Mouse (Mus musculus) left cerebral cortex, adult 18-20 months (tissue): ENCODE measurements at regions not wholly inside any gene's neighbourhood (a gene's known extent, or its start where the extent isn't known, plus 50 kb on each side); places are given as distances from the start of the nearest gene placed in this dataset.

ENCODE experiments used
- DNase-seq, 2 experiments: peaks; one replicate each; pipeline ENCODE4 v3.0.0; 2021 to 2022; ENCODE audit warnings: low spot score in 2 of 2, mixed read lengths in 1 of 2

- no peak for DNase-seq
These were observed 170.1 kb downstream of the 1700064H15Rik start for GRCm38 (mm10) chr3:19458386-19458785.

DNA sequence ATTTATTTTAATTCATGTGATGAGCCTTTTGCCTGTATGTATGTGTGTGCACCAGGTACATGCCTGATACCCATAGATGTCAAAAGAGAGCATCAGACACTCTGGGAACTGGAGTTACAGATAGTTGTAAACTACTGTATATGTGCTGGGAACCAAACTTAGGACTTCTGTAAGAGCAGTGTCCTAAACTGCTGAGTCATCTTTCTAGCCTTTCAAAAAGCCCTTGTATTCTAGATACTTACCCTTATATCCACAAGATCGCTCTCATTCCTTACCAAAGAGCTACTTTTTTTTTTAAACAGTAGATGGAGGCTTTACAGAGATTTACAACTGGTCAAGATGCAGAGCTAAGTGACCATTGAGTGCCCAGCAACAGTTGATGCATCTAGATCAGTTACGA lies 171.0 kb downstream of the 1700064H15Rik start:
- no peak for DNase-seq

DNA sequence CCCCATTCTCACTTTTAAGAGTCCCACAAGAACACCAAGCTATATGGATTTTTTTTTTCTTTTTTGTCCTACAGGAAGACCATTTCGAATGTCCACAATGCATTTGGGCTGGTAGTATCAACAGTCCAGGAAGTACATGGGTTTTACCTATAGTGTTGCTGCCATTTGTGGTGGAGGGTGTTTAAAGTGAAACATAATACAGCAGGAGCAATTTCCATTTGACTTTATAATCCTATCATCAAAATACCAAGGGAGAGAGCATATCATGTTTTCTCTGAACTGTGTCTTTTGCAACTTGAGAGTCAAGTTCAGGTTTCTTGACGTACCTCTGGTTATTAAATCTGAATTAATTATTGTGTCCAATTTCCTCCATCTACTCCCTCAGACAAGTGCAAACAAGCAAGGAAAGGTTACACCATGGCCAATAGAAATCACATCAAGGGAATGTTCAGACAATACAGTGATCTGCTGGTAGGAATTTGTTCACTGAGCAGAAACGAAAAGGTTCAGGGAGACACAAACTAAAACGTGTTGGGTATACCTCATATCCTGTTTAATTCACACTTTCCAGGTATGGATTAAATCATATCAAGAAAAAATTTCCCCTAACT lies 172.5 kb downstream of the 1700064H15Rik start:
- DNase-seq = no peak

GRCm38 (mm10) chr3:19451022-19451421 lies 177.5 kb downstream of the 1700064H15Rik start:
- DNase-seq = no peak

- no peak for DNase-seq
These were observed 179.5 kb downstream of the 1700064H15Rik start for GRCm38 (mm10) chr3:19448931-19449330.

- DNase-seq = no peak
These were observed 180.3 kb downstream of the 1700064H15Rik start for GRCm38 (mm10) chr3:19448192-19448591.

DNA sequence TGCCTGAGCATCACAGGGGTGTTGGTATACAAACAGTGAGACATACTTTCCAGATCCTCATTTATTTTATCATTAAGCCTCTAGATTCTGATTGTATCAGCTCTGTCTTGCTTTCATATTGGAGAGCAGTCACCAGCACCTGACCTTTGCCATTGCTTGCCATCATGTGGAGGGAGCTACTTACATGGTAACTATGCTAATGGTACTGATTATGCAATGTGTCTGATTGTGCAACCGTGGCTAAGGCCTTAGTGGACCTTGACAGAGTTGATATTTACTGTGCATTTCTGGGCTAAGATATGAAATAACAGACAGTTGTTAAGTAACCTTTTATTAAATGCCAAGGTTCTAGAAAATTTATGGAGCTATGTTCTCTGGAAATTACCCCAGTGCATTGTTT lies 180.7 kb downstream of the 1700064H15Rik start:
- DNase-seq = no peak

DNA sequence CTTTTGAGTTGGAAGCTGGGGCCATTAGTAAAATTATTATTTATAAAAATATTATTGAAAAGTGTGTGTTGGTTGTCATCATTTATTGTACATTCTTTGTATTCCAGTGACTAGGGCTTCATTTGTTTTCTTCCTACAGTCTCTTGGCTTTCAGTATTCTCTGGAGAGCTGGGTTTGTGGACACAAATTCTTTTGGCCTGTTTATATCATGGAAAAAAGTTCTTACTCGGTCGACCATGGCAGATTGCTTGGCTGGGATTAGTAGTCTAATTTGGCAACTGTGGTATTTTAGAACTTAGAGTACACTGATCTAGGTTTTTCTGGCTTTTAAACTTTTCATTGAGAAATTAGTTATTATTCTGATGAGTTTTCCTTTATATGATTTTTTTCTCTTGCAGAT lies 183.6 kb downstream of the 1700064H15Rik start:
- DNase-seq = no peak

DNA sequence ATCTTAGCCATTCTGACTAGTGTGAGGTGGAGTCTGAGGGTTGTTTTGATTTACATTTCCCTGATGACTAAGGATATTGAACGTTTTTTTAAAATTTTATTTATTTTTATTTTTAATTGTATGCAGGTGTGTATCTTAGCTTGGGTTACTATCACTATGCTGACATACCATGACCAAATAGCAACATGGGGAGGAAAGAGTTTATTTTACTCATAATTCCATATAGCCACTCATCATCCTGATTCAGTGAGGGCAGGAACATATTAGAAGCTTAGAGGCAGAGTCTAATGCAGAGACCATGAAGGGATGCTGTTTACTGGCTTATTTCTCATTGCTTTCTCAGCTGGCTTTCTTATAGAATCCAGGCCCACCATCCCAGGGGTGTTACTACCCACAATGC lies 186.7 kb downstream of the 1700064H15Rik start:
- no peak for DNase-seq

- no peak for DNase-seq
These were observed 198.3 kb downstream of the 1700064H15Rik start for GRCm38 (mm10) chr3:19430159-19430558.

DNA sequence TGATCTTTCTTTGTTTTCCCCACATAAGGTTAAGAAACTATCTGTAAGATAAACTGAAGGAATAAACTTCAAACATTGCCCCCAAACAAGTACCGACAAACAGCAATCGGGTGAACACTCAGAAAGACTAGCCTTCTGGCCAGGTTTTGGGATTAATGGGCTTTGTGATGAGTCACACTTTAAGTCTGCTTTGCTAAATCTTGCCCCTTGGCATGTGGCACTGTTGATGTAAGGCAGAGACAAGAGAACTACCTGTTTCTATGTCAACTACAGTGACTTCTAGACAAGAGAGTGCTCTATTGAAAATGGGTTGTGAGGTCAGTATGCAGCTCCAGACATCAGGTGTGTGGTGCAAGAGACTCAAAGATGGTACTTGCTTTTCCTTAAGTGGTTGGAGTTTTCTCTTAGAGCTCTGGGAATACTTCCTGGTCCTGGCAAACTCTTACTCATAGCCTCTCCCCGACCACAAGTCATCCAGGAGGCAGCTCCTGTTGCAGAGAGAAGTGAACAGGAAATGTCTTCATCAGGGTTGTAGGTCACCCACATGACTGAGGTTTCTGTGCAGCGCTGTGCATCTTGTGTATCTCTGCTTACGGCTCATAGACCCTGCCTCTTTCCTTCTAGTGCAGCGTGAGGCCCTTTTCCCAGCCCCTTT lies 198.9 kb downstream of the 1700064H15Rik start:
- DNase-seq = no peak

GRCm38 (mm10) chr3:19429010-19429409 lies 199.5 kb downstream of the 1700064H15Rik start:
- no peak for DNase-seq

GRCm38 (mm10) chr3:19426130-19426556 lies 202.3 kb downstream of the 1700064H15Rik start:
- DNase-seq = no peak

DNA sequence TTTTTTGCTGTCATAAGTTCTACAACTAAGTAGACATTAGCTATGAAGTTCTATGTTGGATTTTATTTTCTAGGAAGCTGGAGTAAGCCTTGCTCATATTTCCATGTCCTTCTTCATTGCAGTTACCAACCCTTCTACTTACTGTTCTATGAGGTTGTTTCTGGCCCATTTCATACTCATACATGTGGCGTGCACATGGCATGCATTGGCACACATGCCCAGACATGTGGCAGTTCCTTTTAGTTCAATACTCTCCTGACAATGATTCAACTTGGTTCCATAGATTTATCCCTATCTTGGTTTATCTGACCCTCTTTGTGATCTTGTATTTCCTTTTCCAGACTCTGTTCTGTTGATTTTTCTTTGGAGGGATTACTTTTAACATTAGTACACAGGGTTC lies 203.2 kb downstream of the 1700064H15Rik start:
- DNase-seq = no peak

GRCm38 (mm10) chr3:19424384-19424783 lies 204.1 kb downstream of the 1700064H15Rik start:
- DNase-seq = no peak

DNA sequence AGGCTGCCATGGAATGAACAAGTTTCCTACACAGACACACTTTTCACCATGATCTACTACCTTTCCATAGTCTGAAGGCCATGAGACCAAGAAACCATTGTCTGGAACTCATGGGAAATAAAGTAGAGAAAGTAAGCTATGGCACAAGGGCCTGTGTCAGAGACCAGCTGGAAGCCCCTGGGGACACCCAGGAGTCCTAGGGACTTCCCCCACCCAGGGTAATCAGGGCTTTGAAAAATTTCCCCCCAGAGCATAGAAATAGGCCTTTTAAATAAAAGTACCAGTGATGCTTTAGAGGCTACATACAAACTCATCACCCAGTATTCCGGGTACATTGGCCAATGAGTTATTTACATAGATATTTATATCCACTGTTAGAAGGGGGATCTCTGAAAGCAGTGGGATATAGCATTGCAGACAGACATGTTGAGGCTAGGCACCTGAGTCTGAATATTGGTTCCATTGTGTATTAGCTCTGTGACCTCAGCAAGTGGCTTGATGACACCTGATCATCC lies 207.0 kb downstream of the 1700064H15Rik start:
- no peak for DNase-seq

DNA sequence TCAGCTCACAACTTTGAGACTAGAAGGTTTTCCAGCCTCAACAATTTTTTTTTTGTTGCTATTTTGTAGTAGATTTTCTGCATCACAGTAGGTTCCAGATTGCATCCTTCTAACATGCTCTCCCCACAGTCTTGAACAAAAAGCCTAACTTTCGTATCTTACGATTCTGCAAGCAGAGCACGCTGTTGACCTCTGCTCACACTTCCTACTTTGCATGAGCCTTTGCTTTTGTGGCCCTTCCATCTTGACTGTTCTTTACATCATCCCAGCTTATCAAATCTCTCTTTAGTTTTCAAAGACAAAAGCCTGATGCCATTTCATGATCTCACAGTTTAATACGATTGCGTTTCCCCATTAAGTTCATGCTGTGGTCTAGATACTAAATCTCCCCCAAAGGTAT lies 207.6 kb downstream of the 1700064H15Rik start:
- no peak for DNase-seq

- no peak for DNase-seq
These were observed 217.4 kb downstream of the 1700064H15Rik start for GRCm38 (mm10) chr3:19410938-19411515.

GRCm38 (mm10) chr3:19408283-19408682 lies 220.2 kb downstream of the 1700064H15Rik start:
- no peak for DNase-seq

GRCm38 (mm10) chr3:19407591-19408090 lies 220.8 kb downstream of the 1700064H15Rik start:
- DNase-seq = no peak

DNA sequence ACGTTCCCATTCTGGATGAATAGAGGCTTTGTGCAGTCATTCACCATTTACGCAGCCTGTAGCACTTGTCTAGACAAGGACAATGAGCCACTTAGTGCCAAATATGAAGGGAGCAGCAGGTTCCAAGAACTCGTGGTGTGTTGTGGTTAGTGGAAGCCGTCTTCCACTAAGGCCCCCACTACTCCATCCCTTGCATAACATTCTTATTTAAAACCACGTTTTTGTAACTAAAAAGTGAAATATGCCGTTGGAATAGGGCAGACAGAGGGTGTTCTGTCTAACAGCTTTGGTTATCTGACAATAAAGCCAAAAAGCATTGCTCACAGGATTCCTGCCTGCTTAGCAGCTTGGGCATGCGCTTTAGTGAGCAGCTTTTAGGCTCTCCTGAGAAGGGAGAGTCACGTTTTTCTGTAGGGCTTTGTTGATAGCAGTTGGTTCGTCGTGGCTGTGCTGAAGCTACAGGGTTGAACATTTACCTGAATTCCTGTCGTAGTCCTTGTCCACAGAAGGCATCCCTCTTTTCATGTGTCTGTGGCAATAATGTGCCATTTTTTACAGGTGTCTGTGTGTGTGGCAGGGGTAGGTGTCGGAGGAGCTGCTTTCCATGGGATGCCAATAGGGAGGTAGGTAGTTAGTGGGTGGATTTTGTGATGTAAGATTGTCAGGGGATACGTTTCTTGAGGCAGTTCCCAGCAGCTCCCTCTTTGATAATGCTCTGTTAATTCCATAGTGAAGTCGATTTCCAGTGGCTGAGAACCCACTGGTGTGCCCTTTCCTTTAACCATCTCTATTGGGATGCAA lies 221.9 kb downstream of the 1700064H15Rik start:
- DNase-seq = peak; percentile 12 to 16
